Mouse (Mus musculus) left cerebral cortex, postnatal 4 days (tissue): Measurements from ENCODE around the gene Ndufs8. TPM values are rescaled to one million over a fixed set of nuclear protein-coding genes. Genes with fewer than 3 reads are reported as not detected.
"Not testable (repeated sequence)": the region's sequence is repeated elsewhere in the genome, so short reads cannot be mapped to it uniquely, and the experiment has no call there.

ENCODE experiments used
- DNase-seq: peaks from one replicate; pipeline ENCODE4 v3.0.0-alpha.2; 2022
- intact Hi-C: fragments of 180-260 bp; cut with DNase I; formaldehyde crosslinking; loops from one replicate; pipeline ENCODE4 v1.15.1; 2025
- total RNA-seq, 2 experiments: library from RNA; stranded (reverse); gene quantifications; 2 replicates each; pipeline ENCODE4 v1.2.3; 2021

Gene Ndufs8
- 100 to 1,000 TPM in 1 of 2 experiments, 10 to 100 TPM in 1; 94.0 to 102 TPM for total RNA-seq

DNA sequence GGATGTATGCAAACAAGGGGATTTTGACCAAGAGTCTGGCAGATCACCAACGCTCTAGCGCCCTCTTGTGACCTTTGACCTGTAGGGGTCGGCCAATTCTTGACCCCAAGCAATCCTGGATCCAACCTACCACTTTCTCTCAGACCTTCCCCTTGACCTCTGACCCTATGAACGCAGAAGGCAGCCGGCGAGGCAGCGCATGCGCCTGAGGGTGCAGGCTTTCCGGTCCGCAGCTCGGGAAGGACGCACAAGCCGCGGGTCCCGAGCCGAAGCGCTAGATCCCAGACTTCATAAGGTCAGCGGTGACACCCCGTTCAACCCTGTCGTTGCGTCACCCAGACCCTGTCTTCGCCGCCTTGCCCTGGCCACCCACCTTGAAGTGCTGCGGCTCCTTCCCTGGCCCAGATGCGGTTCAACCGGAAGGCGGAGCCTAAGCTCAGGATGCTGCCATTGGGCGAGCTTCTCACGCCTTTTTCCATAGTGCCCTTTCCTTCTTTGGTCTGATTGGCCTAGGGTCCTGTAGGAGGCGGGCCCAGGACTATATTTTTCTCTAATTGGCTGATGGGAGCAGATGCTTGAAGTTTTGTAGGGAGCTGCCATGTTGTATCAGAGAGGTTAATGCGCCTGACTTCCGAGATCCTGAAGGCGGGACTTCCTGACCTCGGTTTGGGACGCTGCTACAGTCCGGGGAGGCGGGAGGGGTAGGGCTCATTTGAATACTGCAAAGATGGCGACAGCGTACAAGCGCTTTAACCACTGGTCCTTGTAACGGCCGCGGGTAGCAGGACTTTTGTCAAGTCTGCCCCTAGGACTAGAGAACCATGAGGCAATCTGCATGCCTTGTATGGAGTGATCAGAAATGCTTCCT is at the start of gene Ndufs8:
Gene Ndufs8, minus strand, starts transcription at position 438 of the 868 bp plus-strand sequence.
- intact Hi-C loops, result no loop called here
- peak; percentile 89 for DNase-seq

DNA sequence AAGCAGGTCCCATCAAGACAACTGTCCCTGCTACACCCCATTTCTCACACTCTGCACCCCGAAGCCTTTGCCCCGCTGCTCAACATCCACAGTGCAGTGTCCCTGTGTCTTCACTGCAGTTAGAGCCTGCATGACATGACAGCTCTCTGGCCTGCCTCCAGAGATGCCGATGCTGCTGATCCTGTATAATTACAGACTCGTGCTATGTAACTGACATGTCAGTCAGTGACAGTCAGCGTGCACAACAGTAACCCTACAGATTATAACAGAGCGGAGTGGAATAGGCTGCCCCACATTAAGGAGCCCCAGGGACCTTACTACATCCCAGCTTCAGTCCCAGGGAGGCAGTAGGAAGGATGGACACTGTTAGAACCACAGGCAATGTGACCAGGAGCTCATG is 49.2 kb upstream of the Ndufs8 start:
- intact Hi-C loops, DNase-seq: not testable (repeated sequence)

DNA sequence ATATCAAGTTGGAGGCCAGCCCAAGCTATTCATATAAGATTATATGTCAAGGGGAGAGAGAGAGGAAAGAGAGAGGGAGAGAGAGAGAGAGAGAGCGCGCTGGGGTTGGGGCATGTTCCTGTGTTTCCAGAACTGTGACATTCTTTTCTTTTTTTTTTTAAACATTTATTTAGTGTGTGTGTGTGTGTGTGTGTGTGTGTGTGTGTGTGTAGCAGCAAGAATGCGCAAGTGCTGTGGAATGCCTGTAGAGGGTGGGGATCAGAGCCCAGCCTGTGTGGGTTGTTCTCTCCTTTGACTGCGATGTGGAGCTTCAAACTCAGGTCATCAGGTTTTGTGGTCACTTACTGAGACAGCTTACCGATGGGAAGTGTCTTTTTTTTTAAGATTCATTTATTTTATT is 47.6 kb upstream of the Ndufs8 start:
- DNase-seq, result no peak
- intact Hi-C loops, result no loop called here

DNA sequence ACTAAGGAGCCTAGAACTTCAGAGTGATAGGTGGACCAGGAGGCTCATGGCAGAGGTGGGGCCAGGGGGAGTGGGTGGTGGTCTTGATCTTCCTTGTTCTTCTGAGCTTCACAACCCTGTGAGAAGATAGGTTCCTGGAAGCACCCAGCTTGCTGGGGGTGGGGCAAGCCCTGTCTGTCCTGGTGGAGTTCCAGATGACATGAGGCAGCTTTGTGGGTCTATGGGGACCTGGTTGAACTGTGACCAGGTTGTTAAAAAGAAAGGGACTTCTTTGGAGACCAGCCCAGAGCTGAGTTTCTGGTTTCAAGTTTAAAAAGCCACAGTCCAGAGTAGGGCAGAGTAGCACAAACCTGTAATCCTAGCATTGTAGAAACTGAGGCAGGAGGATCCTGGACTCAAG is 46.5 kb upstream of the Ndufs8 start:
- DNase-seq, result no peak
- intact Hi-C loops, result loop anchor here (10.0 kb wide), 1 partner anchor 126 kb away; the partner anchor contains the start of gene Cabp2

DNA sequence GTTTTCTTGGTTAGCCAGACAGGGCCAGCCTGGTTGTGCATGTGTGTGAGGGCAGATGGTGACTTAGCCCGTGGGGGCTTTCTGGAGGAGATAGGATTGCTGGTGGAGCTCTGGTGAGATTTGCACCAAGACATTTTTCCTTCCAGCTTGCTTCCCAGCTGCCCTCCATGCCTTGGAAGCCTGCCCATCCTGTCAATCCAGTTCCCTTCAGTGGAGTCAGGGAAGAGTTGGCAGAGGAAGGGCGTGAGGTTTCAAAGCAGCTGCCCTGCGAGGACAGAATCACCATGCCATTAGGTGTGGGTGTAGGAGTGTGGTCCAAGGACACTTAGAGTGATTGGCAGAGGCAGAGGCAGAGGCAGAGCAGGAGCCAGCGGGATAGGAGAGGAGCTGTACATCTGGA is 45.9 kb upstream of the Ndufs8 start, which contains the start of gene Aldh3b3:
Gene Aldh3b3, plus strand, starts transcription at position 176 of the 400 bp plus-strand sequence.
- intact Hi-C loops, result loop anchor here (10.0 kb wide), 1 partner anchor 126 kb away; the partner anchor contains the start of gene Cabp2
- peak; percentile 73 for DNase-seq

DNA sequence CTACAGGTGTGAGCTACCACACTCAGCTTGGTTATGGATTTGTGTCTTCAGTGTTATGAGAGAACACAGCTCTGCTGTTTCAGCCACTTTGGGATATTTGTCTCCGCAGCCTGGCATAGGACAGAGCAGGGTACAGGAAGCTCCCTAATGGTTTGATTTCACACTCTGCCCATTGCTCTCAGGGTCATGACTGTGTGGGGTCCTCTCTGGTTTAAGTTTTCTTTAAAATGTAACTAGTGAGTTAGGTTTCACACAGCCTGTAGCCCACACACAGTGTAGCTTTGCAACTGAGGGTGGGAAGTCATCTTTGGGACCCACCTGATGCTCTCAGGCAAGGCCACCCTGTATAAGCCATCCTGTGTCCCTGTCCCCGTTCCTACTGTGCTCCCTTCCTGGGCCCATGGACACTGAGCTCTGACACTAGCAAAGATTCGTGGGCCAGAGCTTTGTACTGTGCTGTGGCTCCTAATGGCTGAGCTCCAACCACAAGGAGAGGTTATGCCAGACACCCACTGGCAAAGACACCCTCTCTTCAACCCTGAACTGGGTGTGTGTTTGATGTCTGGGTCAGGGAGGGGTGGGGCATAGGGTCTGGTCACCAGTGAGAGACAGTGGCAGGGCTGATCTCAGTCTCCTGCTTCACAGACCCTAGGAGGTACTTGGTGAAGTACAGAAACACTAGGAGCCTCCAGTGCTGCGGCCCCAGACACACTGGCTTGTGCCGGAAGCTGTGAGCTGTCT is 44.9 kb upstream of the Ndufs8 start:
- intact Hi-C loops, result loop anchor here (10.0 kb wide), 1 partner anchor 127 kb away; the partner anchor contains the start of gene Cabp2

DNA sequence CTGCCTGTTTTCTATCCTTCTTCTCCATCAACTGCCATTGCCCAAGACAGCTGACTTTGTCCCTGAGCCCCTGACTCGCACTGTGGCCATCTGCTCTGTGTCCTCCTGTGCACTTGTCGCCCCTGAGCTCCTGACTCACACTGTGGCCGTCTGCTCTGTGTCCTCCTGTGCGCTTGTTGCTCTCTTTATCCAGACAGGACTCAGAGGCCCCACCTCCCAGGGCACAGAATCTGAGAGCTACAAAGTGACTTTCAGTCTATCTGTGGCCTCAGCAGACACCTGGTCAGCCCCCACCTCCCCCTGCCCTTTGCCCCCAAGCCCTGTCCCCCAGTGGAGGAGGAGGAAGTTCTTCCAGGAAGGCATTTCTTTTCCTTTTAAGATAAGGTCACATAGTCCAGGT is 43.2 kb upstream of the Ndufs8 start:
- no peak for DNase-seq
- intact Hi-C loops, result loop anchor here (10.0 kb wide), 1 partner anchor 129 kb away; the partner anchor contains the start of gene Cabp2

More for the DNA sequence above, 44.9 kb upstream of the Ndufs8 start:
- DNase-seq, result not testable (repeated sequence)

DNA sequence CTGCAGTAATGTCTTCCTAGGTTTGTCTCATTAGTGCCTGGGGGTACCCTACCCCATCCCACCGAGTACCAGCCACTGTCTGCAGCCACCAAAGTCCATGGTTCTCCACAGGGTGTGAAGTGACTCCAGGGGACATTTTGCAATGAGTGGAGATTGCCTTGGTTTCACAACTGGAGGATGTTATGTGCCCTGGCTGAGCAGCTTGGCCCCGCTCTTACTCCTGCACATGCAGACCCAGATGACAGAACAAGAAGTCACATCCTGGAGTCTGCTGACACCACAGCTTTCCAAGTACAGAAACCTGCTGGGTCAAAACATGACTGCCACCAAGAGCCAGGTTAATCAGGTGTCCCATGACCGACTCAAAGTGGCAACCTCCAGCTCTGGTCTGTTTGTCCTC is 42.5 kb upstream of the Ndufs8 start:
- no peak for DNase-seq
- intact Hi-C loops, result loop anchor here (10.0 kb wide), 1 partner anchor 130 kb away; the partner anchor contains the start of gene Cabp2

DNA sequence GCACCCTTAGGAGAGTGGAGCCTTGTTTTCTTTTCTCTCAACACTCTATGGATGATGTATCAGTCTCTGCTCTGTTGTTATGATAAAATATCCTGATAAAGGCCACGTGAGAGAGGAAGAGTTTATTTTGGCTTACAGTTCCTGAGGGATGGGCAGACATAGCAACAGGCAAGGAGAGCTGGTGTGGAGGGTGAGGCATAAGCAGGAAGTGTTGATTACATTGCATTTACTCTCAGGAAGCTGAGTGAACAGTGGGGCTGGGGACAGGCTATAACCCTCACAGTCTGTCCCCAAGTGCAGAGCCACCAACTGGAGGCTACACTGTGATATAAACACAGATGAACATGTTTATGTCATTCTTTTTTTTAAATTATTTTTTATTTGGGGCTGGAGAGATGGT is 39.5 kb upstream of the Ndufs8 start:
- no peak for DNase-seq
- intact Hi-C loops, result loop anchor here (10.0 kb wide), 1 partner anchor 133 kb away; the partner anchor contains the start of gene Cabp2

DNA sequence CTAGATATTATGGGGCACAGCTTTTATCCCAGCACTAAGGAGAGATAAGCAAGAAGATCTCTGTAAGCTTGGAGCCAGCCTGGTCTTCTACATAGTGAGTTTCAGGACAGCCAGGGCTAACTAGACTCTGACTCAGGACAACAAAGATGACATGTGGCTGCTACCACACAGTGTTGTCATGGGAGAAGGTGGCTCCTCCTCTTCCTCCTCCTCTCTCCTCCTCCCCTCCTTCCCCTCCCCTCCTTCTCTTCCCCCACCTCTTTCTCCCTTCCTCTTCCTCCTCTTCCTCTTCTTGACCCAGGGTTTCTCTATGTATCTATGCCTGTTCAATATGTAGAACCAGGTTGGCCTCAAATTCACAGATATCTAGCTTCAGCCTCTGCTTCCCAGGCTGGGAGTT is 38.9 kb upstream of the Ndufs8 start:
- intact Hi-C loops, result loop anchor here (10.0 kb wide), 1 partner anchor 133 kb away; the partner anchor contains the start of gene Cabp2
- DNase-seq, result no peak

DNA sequence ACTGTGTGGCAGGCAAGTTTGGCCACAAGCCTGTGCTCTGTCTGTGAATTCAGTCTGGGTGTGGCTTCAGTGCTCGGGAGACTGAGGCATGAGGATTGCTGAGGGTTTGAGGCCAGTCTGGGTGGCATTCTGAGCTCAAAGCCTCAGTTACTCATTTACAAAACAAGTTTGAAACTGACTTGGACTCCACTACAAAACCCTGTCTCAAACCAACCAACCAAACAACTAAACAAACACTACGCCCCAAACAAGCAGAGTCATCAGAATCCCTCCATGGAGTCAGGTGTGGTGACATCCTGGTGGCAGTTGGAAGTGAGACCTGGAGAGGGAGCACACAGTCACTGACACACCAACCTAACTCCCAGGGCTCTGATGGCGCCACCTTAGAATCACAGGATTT is 37.8 kb upstream of the Ndufs8 start:
- intact Hi-C loops, result loop anchor here (10.0 kb wide), 1 partner anchor 134 kb away; the partner anchor contains the start of gene Cabp2
- DNase-seq, result no peak

DNA sequence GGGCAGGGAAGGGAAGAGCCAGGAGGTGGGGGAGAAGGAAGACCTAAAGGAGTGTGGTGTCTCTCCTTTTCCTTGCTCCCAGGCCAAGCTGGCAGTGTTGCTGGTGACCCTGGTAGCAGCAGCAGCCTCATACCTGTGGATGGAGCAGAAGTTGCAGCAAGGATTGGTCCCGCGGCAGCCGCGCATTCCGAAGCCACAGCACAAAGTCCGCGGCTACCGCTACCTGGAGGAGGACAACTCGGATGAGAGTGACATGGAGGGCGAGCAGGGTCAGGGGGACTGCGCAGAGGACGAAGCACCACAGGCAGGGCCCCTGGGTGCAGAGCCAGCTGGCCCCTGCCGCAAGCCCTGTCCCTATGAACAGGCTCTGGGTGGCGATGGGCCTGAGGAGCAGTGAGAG is 36.0 kb upstream of the Ndufs8 start:
- no peak for DNase-seq
- intact Hi-C loops, result no loop called here

DNA sequence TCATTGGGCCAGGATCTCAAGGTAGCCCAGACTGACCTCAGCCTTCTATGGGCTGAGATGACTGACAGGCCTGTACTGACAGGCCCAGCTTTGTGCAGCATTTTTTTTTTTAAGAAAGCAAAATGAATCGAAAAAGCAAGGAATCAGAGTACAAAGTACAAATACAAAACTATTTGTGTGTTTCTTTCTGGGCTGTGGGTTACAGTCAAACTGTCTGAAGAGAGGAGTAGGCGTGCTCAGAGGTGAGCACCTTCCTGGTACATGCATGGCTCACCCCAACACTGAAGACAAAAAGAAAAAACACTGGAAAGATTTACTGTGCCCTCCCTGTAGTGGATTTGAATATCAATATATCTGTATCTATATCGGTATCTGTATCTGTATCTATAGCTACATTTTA is 35.2 kb upstream of the Ndufs8 start:
- no peak for DNase-seq
- intact Hi-C loops, result no loop called here

DNA sequence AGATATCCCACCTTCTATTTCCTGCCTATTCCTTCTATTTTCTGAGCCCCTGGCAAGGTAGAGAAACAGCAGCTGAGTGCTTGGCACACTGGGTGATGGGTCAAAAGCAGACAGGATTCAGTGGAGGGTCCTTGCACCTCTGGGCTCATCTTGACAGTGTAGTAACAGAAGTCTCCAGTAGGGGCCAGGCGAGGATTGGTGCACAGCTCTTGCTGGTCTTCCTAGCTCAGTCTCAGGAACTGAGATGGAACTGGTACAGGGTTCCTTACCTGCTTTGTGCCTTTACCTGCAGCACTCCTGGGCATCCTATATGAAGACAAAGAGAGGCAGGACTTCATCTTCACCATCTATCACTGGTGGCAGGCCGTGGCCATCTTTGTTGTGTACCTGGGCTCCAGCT is 34.1 kb upstream of the Ndufs8 start:
- DNase-seq, result peak; percentile 71
- intact Hi-C loops, result no loop called here

DNA sequence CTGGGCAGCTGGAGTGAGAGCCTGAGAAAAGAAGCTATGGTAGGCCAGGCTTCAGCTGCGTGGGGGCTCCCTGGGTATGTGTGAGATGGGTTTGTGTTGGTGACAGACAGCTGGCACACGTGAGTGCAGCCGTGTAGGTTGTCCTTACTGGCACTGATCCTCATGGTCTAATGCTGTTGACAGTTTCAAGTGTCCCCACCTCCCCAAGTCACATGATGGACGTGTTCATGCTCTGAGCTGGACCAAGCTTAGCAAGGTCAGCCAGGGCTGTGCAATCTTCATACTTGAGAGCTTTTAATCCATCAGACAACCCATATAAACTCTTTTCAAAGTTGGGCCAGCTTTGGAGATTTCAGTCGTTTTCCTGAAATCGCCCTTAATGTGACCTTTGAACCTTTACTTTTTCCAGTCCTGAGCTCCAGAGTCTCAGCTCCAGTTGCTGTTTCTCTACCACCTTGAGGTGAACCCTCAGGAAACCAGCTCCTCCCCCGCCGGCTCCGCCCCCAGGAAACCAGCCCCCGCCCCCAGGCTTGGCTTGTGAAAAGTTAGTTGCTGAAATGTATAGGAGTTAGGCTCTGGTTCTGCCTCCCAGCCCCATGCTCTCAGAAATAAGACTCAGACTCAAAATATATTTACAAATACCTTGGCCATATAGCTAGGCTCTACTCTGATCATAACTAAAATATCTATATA is 33.4 kb upstream of the Ndufs8 start:
- intact Hi-C loops, result no loop called here
- no peak for DNase-seq

DNA sequence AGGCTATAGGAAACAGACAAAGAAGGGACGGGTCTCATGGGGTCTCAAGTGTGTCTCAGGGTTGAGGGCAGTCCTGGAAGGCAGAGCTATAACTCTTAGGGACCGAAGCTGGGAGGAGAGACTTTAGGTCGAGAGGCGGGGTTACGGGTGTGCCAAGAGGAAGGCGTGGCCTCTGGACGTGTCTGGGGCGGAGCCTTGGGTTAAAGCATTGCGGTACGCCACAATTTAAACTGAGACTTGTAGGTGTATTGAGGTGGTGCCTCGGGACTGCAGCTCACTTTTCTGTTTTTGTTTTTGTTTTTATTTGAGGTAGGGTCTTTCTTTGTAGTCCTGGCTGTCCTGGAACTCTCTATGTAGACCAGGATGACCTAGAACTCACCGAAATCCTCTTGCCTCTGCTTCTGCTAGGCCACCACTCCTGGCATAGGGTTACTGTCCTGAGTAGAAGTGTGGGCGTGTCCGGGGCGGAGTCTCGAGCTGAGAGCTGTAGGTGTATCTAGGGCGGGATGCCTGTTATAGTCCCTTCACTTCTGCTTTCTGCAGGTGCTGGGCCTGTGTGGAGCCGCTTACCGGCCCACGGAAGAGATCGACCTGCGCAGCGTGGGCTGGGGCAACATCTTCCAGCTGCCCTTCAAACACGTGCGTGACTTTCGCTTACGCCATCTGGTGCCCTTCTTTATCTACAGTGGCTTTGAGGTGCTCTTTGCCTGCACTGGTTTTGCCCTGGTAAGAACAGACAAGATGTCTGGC is 30.6 kb upstream of the Ndufs8 start:
- no peak for DNase-seq
- intact Hi-C loops, result no loop called here

DNA sequence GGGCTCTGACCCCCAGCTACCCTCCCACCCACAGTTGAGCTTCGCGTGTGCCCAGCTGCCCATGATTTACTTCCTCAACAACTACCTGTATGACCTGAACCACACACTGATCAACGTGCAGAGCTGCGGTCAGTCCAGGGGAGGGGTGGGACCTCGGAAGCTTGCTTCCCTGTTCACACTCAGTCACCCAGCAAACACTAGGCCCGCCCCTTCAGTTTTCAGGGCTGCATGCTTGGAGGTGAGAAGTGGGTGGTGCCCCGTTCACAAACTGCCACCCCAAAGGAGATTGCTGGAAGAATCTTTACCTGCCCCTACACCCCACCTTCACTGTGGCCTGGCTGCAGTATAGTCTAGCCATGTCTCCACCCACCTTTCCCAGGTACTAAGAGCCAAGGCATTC is 29.7 kb upstream of the Ndufs8 start:
- intact Hi-C loops, result no loop called here
- DNase-seq, result no peak

DNA sequence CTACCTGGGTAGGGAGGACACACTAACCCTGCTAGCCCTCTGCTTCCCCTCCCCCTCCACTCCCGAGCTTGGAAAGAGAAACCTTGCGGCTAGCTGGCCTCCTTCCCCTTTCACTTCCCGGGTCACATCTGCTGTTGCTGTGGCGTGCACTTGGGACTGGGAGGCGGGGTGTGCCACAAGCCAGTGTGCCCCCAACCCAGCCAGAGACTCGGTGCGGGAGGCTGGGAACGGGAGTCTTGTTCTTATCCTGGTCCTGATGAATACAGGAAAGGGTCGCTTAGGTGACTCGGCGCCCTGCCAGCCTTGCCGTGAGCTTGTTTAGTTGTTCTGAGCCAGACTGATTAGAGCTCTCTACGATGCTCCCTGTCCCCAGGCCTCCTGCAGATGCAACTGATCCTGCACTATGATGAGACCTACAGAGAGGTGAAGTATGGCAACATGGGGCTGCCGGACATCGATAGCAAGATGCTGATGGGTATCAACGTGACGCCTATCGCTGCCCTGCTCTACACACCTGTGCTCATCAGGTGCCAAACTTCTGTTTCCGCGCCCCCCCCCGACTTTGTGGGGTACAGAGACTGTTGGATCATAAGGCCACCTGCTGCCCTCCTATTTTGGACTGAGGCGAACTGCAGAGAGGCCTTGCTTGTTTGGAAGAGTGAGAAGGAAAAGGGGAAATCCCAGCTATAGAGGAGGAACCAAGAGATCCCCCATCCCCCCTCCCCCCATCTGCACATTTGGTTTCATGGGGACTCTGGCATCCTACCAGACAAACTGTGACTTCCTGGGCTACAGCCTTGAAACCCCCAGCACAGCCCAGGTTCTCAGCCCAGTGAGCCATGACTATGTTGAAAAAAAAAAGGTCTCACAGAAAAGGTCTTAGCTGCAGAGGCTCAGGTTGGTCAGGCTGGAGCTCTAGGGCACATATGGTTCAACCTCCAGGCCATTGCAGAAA is 23.6 kb upstream of the Ndufs8 start:
- peak; percentile 41 for DNase-seq
- intact Hi-C loops, result no loop called here
